Mouse (Mus musculus): Measurements from ENCODE around the gene Olfr849. TPM values are rescaled to one million over a fixed set of nuclear protein-coding genes. Genes with fewer than 3 reads are reported as not detected.

Gene Olfr849
- polyA plus RNA-seq (2012; fragmentation: generic; extraction: Trizol) = 0.01 TPM
- long read RNA-seq, experiment 1 = 0 reads
- long read RNA-seq, experiment 2 = 0 reads

DNA sequence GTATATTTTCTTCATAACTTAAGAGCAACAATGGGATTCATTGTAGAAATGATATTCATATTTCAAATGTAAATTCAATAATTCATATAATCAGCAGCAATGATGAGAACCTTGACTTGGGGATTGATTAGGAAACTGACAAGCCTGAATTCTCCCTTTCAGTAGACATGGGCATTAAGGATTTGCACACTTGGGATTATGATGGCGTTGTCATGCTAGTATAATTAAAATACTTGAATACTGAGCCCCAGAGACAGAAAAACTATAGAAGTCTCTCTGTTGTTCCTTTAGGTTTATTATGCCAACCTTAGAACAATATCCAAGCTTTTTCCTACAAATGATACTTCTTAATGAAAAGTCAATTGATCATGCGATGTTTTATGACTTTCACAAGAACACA lies at the start of gene Olfr849:
TSS of gene Olfr849 (plus strand) at position 301 of the 400 bp plus-strand sequence.
- H3ac ChIP-seq (ENCODE audit: control insufficient read depth, insufficient read length, low read depth) = no peak within 1 kb of the TSS
- no peaks in the 10 kb centered on the region for H3K79me2 ChIP-seq (ENCODE audit: control insufficient read depth, insufficient read depth)
- no peak within 1 kb of the TSS for H3K4me3 ChIP-seq (ENCODE audit: insufficient read depth, poor library complexity, severe bottlenecking)
- no peaks in the 10 kb centered on the region for H3K36me3 ChIP-seq (ENCODE audit: control insufficient read depth, insufficient read depth)
- H3K27me3 ChIP-seq (ENCODE audit: control insufficient read depth, insufficient read depth, insufficient read length) = no peaks in the 10 kb centered on the region
- TF ChIP-seq FOSL1 (IDR thresholded peaks at IDR 0.05; ENCODE audit: insufficient read depth, low read length, poor library complexity, severe bottlenecking) (no peak), USF1 (IDR thresholded peaks at IDR 0.05; ENCODE audit: low read depth) (no peak), MYOD1 (IDR thresholded peaks at IDR 0.05; ENCODE audit: control insufficient read depth, insufficient read length, low read depth) (no peak), MAX (IDR thresholded peaks at IDR 0.05) (no peak), CTCF (IDR thresholded peaks at IDR 0.05; ENCODE audit: control insufficient read depth, insufficient read depth, insufficient read length) (no peak), CEBPB (IDR thresholded peaks at IDR 0.05; ENCODE audit: low read depth) (no peak), MYOG (IDR thresholded peaks at IDR 0.05; ENCODE audit: control insufficient read depth, extremely low read depth, insufficient read length) (no peak)
- no peaks in the 10 kb centered on the region for H3K79me3 ChIP-seq (ENCODE audit: low read depth)

DNA sequence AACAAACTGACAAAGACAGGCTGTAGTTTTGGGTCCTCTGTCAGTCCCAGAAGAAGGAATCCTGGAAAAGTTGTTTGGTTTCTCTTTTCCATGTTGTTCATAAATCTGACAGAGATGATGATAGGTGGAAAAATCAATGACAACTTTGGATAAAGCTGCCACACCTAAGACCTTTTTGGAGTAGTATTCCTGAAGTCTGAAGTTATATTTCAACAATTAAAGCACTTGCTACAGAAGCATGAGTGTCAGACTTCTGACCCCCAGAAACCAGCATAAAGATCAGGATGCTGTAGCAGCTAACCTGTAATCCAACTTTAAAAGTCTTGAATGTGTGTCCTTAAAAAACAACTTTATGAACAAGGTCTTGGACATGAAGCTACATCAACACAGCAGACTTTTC lies 38.1 kb downstream of the Olfr849 start, which contains the start of gene Olfr850:
TSS of gene Olfr850 (minus strand) at position 101 of the 400 bp plus-strand sequence.
- no peaks in the 10 kb centered on the region for H3K79me3 ChIP-seq (ENCODE audit: low read depth)
- H3K79me2 ChIP-seq (ENCODE audit: control insufficient read depth, insufficient read depth) = no peaks in the 10 kb centered on the region
- no peak within 1 kb of the TSS for H3K4me3 ChIP-seq (ENCODE audit: insufficient read depth, poor library complexity, severe bottlenecking)
- no peaks in the 10 kb centered on the region for H3K36me3 ChIP-seq (ENCODE audit: control insufficient read depth, insufficient read depth)
- no peak within 1 kb of the TSS for H3ac ChIP-seq (ENCODE audit: control insufficient read depth, insufficient read length, low read depth)
- no peaks in the 10 kb centered on the region for H3K27me3 ChIP-seq (ENCODE audit: control insufficient read depth, insufficient read depth, insufficient read length)
- TF ChIP-seq MAX (IDR thresholded peaks at IDR 0.05) (no peak), FOSL1 (IDR thresholded peaks at IDR 0.05; ENCODE audit: insufficient read depth, low read length, poor library complexity, severe bottlenecking) (no peak), MYOD1 (IDR thresholded peaks at IDR 0.05; ENCODE audit: control insufficient read depth, insufficient read length, low read depth) (no peak), CTCF (IDR thresholded peaks at IDR 0.05; ENCODE audit: control insufficient read depth, insufficient read depth, insufficient read length) (no peak), USF1 (IDR thresholded peaks at IDR 0.05; ENCODE audit: low read depth) (no peak), CEBPB (IDR thresholded peaks at IDR 0.05; ENCODE audit: low read depth) (no peak), MYOG (IDR thresholded peaks at IDR 0.05; ENCODE audit: control insufficient read depth, extremely low read depth, insufficient read length) (no peak)

DNA sequence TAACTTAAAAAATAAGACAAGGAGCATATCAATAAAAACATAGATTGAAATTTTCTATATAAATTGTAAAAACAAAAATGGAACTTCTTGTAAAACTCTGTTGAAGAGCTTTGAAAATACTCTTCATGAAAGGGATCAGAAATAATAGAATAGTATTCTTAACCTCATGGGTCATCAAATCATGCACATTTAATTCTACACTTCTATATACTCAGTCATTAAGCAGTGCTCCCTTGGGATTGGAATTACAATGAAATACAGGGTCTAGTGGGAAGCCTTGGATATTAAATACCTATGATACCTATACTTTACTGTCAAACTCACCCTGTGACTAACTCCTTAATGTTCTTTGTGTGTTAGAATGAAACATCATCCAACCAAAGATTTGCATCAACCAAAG lies 52.9 kb downstream of the Olfr849 start, which contains the start of gene Olfr851:
TSS of gene Olfr851 (plus strand) at position 301 of the 400 bp plus-strand sequence.
- H3K4me3 ChIP-seq (ENCODE audit: insufficient read depth, poor library complexity, severe bottlenecking) = no peak within 1 kb of the TSS
- no peaks in the 10 kb centered on the region for H3K27me3 ChIP-seq (ENCODE audit: control insufficient read depth, insufficient read depth, insufficient read length)
- TF ChIP-seq MAX (IDR thresholded peaks at IDR 0.05) = no peak
- H3K79me3 ChIP-seq (ENCODE audit: low read depth) = no peaks in the 10 kb centered on the region
- H3K36me3 ChIP-seq (ENCODE audit: control insufficient read depth, insufficient read depth) = no peaks in the 10 kb centered on the region
- no peaks in the 10 kb centered on the region for H3K79me2 ChIP-seq (ENCODE audit: control insufficient read depth, insufficient read depth)
- no peak within 1 kb of the TSS for H3ac ChIP-seq (ENCODE audit: control insufficient read depth, insufficient read length, low read depth)

Other genes starting within 250 kb of the Olfr849 start
- not detected for gene Olfr843, start 188.3 kb upstream of the Olfr849 start, polyA plus RNA-seq (2012; fragmentation: generic; extraction: Trizol)
- gene Olfr844, start 123.9 kb upstream of the Olfr849 start, polyA plus RNA-seq (2012; fragmentation: generic; extraction: Trizol) = not detected
- gene Olfr845, start 103.8 kb upstream of the Olfr849 start, polyA plus RNA-seq (2012; fragmentation: generic; extraction: Trizol) = 0.01 TPM
- 0.04 TPM for gene Olfr846, start 76.3 kb upstream of the Olfr849 start, polyA plus RNA-seq (2012; fragmentation: generic; extraction: Trizol)
- gene Olfr847, start 61.6 kb upstream of the Olfr849 start, polyA plus RNA-seq (2012; fragmentation: generic; extraction: Trizol) = 0.04 TPM
- gene Olfr850, start 38.0 kb downstream of the Olfr849 start, polyA plus RNA-seq (2012; fragmentation: generic; extraction: Trizol) = not detected
- gene Olfr851, start 53.0 kb downstream of the Olfr849 start, polyA plus RNA-seq (2012; fragmentation: generic; extraction: Trizol) = not detected
- gene Olfr853, start 100.8 kb downstream of the Olfr849 start, polyA plus RNA-seq (2012; fragmentation: generic; extraction: Trizol) = not detected
- gene Olfr854, start 127.1 kb downstream of the Olfr849 start, polyA plus RNA-seq (2012; fragmentation: generic; extraction: Trizol) = not detected
- gene Olfr855, start 142.4 kb downstream of the Olfr849 start, polyA plus RNA-seq (2012; fragmentation: generic; extraction: Trizol) = not detected
- 4.3 TPM for gene Zfp317, start 181.8 kb downstream of the Olfr849 start, polyA plus RNA-seq (2012; fragmentation: generic; extraction: Trizol)